Mouse (Mus musculus) cerebellum, adult 2 months (tissue): ENCODE measurements around the gene Ppfibp1.

Experiments
- CTCF ChIP-seq: fragments of 200-500 bp; IDR thresholded peaks from 2 replicates; pipeline ENCODE4 v1.5.1; 2011; ENCODE audit warnings: low read depth, mild to moderate bottlenecking, control low read depth, low read length, moderate library complexity, borderline replicate concordance; ENCODE audit not compliant: insufficient read depth
- POLR2A ChIP-seq: fragments of 200-500 bp; IDR thresholded peaks from 2 replicates; pipeline ENCODE4 v1.6.1; 2011; ENCODE audit warnings: low read length, control low read depth, borderline replicate concordance; ENCODE audit not compliant: insufficient read depth

GRCm38 (mm10) chr6:146972740-146973139, 84.5 kb downstream of the Ppfibp1 start:
- TF ChIP-seq CTCF (no peak), POLR2A (no peak)
